29 mouse cellular contexts compared by ENCODE assay signal in the genomic region with DNA sequence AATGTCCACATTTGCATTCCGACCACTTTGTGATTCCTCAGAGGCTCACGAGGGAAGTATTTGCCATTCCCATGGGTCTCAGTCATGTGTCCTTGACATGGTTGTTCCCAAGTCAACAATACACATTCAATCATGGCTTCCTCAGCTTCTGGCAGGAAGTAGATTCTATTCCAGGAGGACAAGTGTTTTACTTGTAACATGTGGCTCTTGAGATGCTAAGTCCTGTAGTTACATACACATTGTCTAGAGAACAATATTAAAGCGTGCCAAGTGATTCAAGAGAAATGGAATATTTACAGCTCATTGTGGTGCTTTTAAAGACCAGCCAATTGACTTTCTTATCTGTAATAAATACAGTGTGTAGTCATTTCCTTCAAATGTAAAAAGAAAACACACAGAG.
DNase-seq lines count a peak whose midpoint lies in the region; ATAC-seq and TF ChIP-seq lines count a peak whose summit lies in the region.
"Had no signal": no experiment of that assay in that cellular context is flagged by ENCODE, and none has a peak within 500 bp of the region (broad histone marks: within the 10 kb centered on the region; RNA-seq: fewer than 3 reads in every experiment).

No protein-coding gene starts in this region.

- ATAC-seq in heart, postnatal 0 days (ENCODE audit: insufficient read depth, low read depth) = no peak
- ATAC-seq in lung, embryonic 15.5 days (ENCODE audit: borderline replicate concordance, extremely low read depth, low FRiP score, low TSS enrichment) = peak; percentile 23; the same call in 1 of the 2 replicates
- ATAC-seq in lung, postnatal 0 days = peak; percentile 82
- ATAC-seq: activated CD4-positive, CD25-positive, alpha-beta regulatory T cell, adult 4 months; CD4-positive, CD25-positive, alpha-beta regulatory T cell, adult 4 months; forebrain, embryonic 14.5 days; forebrain, embryonic 16.5 days; Patski had no signal

- no peak overlapping the region for H3K4me3 ChIP-seq in heart, postnatal 0 days (ENCODE audit: low read depth, low read length)
- no peak overlapping the region for H3K4me3 ChIP-seq in lung, embryonic 15.5 days
- no peak overlapping the region for H3K4me3 ChIP-seq in lung, postnatal 0 days (ENCODE audit: low read depth, low read length)
- H3K4me3 ChIP-seq: embryonic facial prominence, embryonic 13.5 days; embryonic facial prominence, embryonic 15.5 days; erythroblast, embryonic 14.5 days; forebrain, embryonic 10.5 days; forebrain, embryonic 12.5 days had no signal

- no peak overlapping the region for H3K4me2 ChIP-seq in heart, postnatal 0 days (ENCODE audit: low read depth, low read length)
- H3K4me2 ChIP-seq in lung, embryonic 15.5 days = no peak overlapping the region
- H3K4me2 ChIP-seq in lung, postnatal 0 days (replicated peaks; ENCODE audit: low read depth, low read length) = no peak overlapping the region
- H3K4me2 ChIP-seq: embryonic facial prominence, embryonic 13.5 days; embryonic facial prominence, embryonic 15.5 days; forebrain, embryonic 12.5 days had no signal

- no peak overlapping the region for H3K27ac ChIP-seq in heart, postnatal 0 days (ENCODE audit: low read depth)
- no peak overlapping the region for H3K27ac ChIP-seq in lung, embryonic 15.5 days
- H3K27ac ChIP-seq in lung, postnatal 0 days (ENCODE audit: low read length) = no peak overlapping the region
- H3K27ac ChIP-seq: embryonic facial prominence, embryonic 13.5 days; embryonic facial prominence, embryonic 15.5 days; forebrain, embryonic 10.5 days; forebrain, embryonic 12.5 days had no signal

- no peak for TF ChIP-seq CTCF in heart, postnatal 0 days (IDR thresholded peaks at IDR 0.05; ENCODE audit: low read depth)
- no peak for TF ChIP-seq CTCF in lung, postnatal 0 days (IDR thresholded peaks at IDR 0.05)

- H3K36me3 ChIP-seq in heart, postnatal 0 days (replicated peaks; ENCODE audit: control insufficient read depth, insufficient read depth, low read length) = no peaks in the 10 kb centered on the region
- no peaks in the 10 kb centered on the region for H3K36me3 ChIP-seq in lung, embryonic 15.5 days
- no peaks in the 10 kb centered on the region for H3K36me3 ChIP-seq in lung, postnatal 0 days (ENCODE audit: insufficient read depth, low read length)
- H3K36me3 ChIP-seq: embryonic facial prominence, embryonic 13.5 days; embryonic facial prominence, embryonic 15.5 days; forebrain, embryonic 10.5 days; forebrain, embryonic 12.5 days; G1E had no signal

- no peaks in the 10 kb centered on the region for H3K4me1 ChIP-seq in heart, postnatal 0 days (ENCODE audit: control insufficient read depth, insufficient read depth)
- H3K4me1 ChIP-seq in lung, embryonic 15.5 days = no peaks in the 10 kb centered on the region
- no peaks in the 10 kb centered on the region for H3K4me1 ChIP-seq in lung, postnatal 0 days (ENCODE audit: insufficient read depth, low read depth, low read length)
- H3K4me1 ChIP-seq: embryonic facial prominence, embryonic 13.5 days; embryonic facial prominence, embryonic 15.5 days; forebrain, embryonic 10.5 days; forebrain, embryonic 12.5 days had no signal

- no peaks in the 10 kb centered on the region for H3K27me3 ChIP-seq in heart, postnatal 0 days (ENCODE audit: control insufficient read depth, insufficient read depth, low read length)
- no peaks in the 10 kb centered on the region for H3K27me3 ChIP-seq in lung, embryonic 15.5 days
- no peaks in the 10 kb centered on the region for H3K27me3 ChIP-seq in lung, postnatal 0 days (replicated peaks; ENCODE audit: insufficient read depth, low read length)
- H3K27me3 ChIP-seq: CH12.LX; embryonic facial prominence, embryonic 13.5 days; embryonic facial prominence, embryonic 15.5 days; forebrain, embryonic 12.5 days; Patski had no signal

- no peaks in the 10 kb centered on the region for H3K9me3 ChIP-seq in heart, postnatal 0 days (replicated peaks; ENCODE audit: control insufficient read depth, low read length)
- no peaks in the 10 kb centered on the region for H3K9me3 ChIP-seq in lung, embryonic 15.5 days
- H3K9me3 ChIP-seq in lung, postnatal 0 days (ENCODE audit: low read length) = no peaks in the 10 kb centered on the region
- H3K9me3 ChIP-seq: embryonic facial prominence, embryonic 15.5 days; forebrain, embryonic 12.5 days; G1E had no signal

- 59% methylated on average over 3 of the region's 3 CpGs for WGBS in heart, postnatal 0 days
- WGBS in lung, embryonic 15.5 days = 54% methylated on average over 3 of the region's 3 CpGs
- 54% methylated on average over 3 of the region's 3 CpGs for WGBS in lung, postnatal 0 days

- TF ChIP-seq EP300 in heart, postnatal 0 days (IDR thresholded peaks at IDR 0.05; ENCODE audit: low read depth) = no peak
- peak; percentile 89 for TF ChIP-seq EP300 in lung, postnatal 0 days (IDR thresholded peaks at IDR 0.05)

- no peak overlapping the region for H3K9ac ChIP-seq in heart, postnatal 0 days (replicated peaks; ENCODE audit: low read depth, low read length)
- H3K9ac ChIP-seq in lung, embryonic 15.5 days = no peak overlapping the region
- H3K9ac ChIP-seq in lung, postnatal 0 days (replicated peaks; ENCODE audit: low read depth) = no peak overlapping the region
- H3K9ac ChIP-seq: embryonic facial prominence, embryonic 13.5 days; embryonic facial prominence, embryonic 15.5 days; forebrain, embryonic 12.5 days had no signal

- DNase-seq in heart, postnatal 0 days (ENCODE audit: low spot score) = peak; percentile 20
- DNase-seq in heart, adult 9 months (ENCODE audit: low spot score in 2 of 2) = no peak
- DNase-seq in lung, postnatal 14 days = no peak
- DNase-seq in lung, postnatal 0 days (ENCODE audit: low spot score) = peak; percentile 57
- DNase-seq in lung, adult 18-20 months = no peak
- DNase-seq in lung, postnatal 36 days = peak; percentile 9
- no peak for DNase-seq in embryo, embryonic 10 days (ENCODE audit: low spot score)
- DNase-seq: adrenal gland, adult 8-10 months; adrenal gland, postnatal 14 days; adrenal gland, postnatal 36 days; B cell, adult 2 months; cerebellum, adult 11-12 months; cerebellum, adult 9-10 months; cerebellum, postnatal 10 days; cerebellum, postnatal 25 days; embryo, embryonic 11 days had no signal

Comparison
In these comparisons a context has a peak if more than half of its experiments do, and no peak if none do; other contexts are left out.
1. DNase-seq: peak in heart, postnatal 0 days (single experiment), lung, postnatal 0 days (single experiment) and lung, postnatal 36 days (single experiment); none in heart, adult 9 months (0 of 2), lung, postnatal 14 days (single experiment), lung, adult 18-20 months (0 of 2) and embryo, embryonic 10 days (single experiment).